Mouse (Mus musculus): ENCODE measurements around the gene Ing4.

- TF ChIP-seq CTCF (IDR thresholded peaks at IDR 0.05; ENCODE audit: borderline replicate concordance, insufficient read depth, low read depth, low read length), result no peak
- TF ChIP-seq POLR2A (IDR thresholded peaks at IDR 0.05; ENCODE audit: borderline replicate concordance, insufficient read depth, low read length), result no peak
These were observed 21.9 kb downstream of the Ing4 start for GRCm38 (mm10) chr6:125061493-125061892.

All from cerebellum, adult 2 months (tissue).